Mouse (Mus musculus) liver, embryonic 16.5 days (tissue): ENCODE measurements around the gene Spg21. TPM values are rescaled to one million over a fixed set of nuclear protein-coding genes. Genes with fewer than 3 reads are reported as not detected.

ENCODE experiments used
- ATAC-seq: fragments of 200-750 bp; cut with Nextera tagmentation; 2 replicates; pipeline ENCODE4 v1.8.0; 2017; ENCODE audit warnings: low read depth, mild to moderate bottlenecking, moderate number of reproducible peaks, moderate library complexity
- H3K27ac ChIP-seq: fragments of 300-500 bp; sonication (generic); 2 replicates; pipeline ENCODE4 v1.5.1; 2014; ENCODE audit warnings: mild to moderate bottlenecking, low read length
- H3K27me3 ChIP-seq: fragments of 300-500 bp; sonication (generic); 2 replicates; pipeline ENCODE4 v1.6.1; 2014; ENCODE audit warnings: low read depth, low read length, mixed read lengths; ENCODE audit not compliant: control insufficient read depth, insufficient read depth
- H3K36me3 ChIP-seq: fragments of 300-500 bp; sonication (generic); 2 replicates; pipeline ENCODE4 v1.6.1; 2014; ENCODE audit warnings: mild to moderate bottlenecking; ENCODE audit not compliant: control insufficient read depth, insufficient read depth
- H3K4me1 ChIP-seq: fragments of 300-500 bp; sonication (generic); 2 replicates; pipeline ENCODE4 v1.6.1; 2014; ENCODE audit warnings: low read depth, low read length, mixed read lengths; ENCODE audit not compliant: control insufficient read depth
- H3K4me2 ChIP-seq: fragments of 300-500 bp; sonication (generic); 2 replicates; pipeline ENCODE4 v1.6.1; 2014; ENCODE audit warnings: low read depth, low read length, mixed read lengths
- H3K4me3 ChIP-seq: fragments of 300-500 bp; sonication (generic); 2 replicates; pipeline ENCODE4 v1.5.1; 2014; ENCODE audit warnings: low read depth, mild to moderate bottlenecking, low read length
- H3K9ac ChIP-seq: fragments of 300-500 bp; sonication (generic); 2 replicates; pipeline ENCODE4 v1.6.1; 2014; ENCODE audit warnings: low read depth, low read length
- H3K9me3 ChIP-seq: fragments of 300-500 bp; sonication (generic); replicated peaks from 2 replicates; pipeline ENCODE4 v1.6.1; 2016; ENCODE audit warnings: low read length; ENCODE audit not compliant: control insufficient read depth
- WGBS: fragments of 180-500 bp; shearing (Covaris S2); extraction: QIAGEN DNeasy Blood & Tissue Kit; methylation state at CpG from one replicate; pipeline ENCODE4 v1.1.7; 2014; ENCODE audit not compliant: insufficient replicate concordance; 5-methylcytosine and 5-hydroxymethylcytosine counted together
- polyA plus RNA-seq: library from polyadenylated mRNA; unstranded; fragments of >200 nt; fragmentation: Nextera tagmentation; extraction: Ambion mirVana; gene quantifications from 2 replicates; pipeline ENCODE4 v1.2.1, GENCODE M21; 2015

The Spg21 gene
- polyA plus RNA-seq, 1 experiment from 2014 or later = 26.7 TPM

DNA sequence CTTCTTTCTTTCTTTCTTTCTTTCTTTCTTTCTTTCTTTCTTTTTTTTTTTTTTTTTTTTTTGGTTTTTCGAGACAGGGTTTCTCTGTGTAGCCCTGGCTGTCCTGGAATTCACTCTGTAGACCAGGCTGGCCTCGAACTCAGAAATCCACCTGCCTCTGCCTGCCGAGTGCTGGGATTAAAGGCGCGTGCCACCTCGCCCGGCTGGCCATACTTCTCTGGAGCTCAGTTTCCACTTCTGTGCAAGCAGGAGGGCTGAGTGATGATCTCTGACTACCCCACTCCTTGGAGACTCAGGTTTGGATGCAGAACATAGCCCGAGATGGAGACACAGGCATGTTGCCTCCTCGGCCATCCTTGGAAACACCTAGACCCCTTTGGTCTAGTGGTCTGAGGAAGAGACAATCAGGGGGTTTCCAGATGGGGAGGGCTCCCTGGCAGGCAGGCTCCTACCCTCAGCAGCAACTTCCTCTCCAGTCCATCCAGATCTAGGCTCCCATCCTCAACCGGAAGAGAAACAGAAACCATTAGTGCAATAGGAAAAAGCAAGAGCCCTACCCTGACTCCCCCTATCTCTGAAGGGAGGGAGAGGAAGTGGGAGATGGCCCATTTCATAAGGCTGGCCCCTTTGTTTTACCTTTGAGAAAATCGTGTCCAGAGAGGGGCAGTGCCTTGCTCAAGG, 75.2 kb downstream of the Spg21 start:
- Histone ChIP-seq H3K27ac (peak overlapping the region; percentile 48), H3K27me3 (no peaks in the 10 kb centered on the region), H3K4me1 (peaks cover 14% of the 10 kb centered on the region), H3K36me3 (no peaks in the 10 kb centered on the region), H3K4me2 (no peak overlapping the region), H3K4me3 (no peak overlapping the region), H3K9ac (no peak overlapping the region), H3K9me3 (no peaks in the 10 kb centered on the region)
- no peak for ATAC-seq
- WGBS = 53% methylated on average over 10 of the region's 11 CpGs

GRCm38 (mm10) chr9:65536491-65536890, 75.7 kb downstream of the Spg21 start:
- H3K36me3 ChIP-seq = no peaks in the 10 kb centered on the region
- H3K4me2 ChIP-seq = no peak overlapping the region
- WGBS = 58% methylated on average over 4 of the region's 4 CpGs
- H3K9ac ChIP-seq = no peak overlapping the region
- no peak for ATAC-seq
- H3K27ac ChIP-seq = peak overlapping the region; percentile 21
- H3K4me1 ChIP-seq = peaks cover 19% of the 10 kb centered on the region
- no peaks in the 10 kb centered on the region for H3K9me3 ChIP-seq
- H3K27me3 ChIP-seq = no peaks in the 10 kb centered on the region
- H3K4me3 ChIP-seq = no peak overlapping the region

Other genes with a start within 250 kb of the Spg21 start
- gene Cilp, start 195.8 kb upstream of the Spg21 start, polyA plus RNA-seq = 0.06 and 0.12 TPM in 2 replicates
- gene Clpx, start 166.7 kb upstream of the Spg21 start, polyA plus RNA-seq = 41.6 and 42.2 TPM in 2 replicates
- 1.6 and 1.8 TPM in 2 replicates for gene Pdcd7, start 114.8 kb upstream of the Spg21 start, polyA plus RNA-seq
- gene Ubap1l, start 99.9 kb upstream of the Spg21 start, polyA plus RNA-seq = not detected in 2 replicates
- gene Kbtbd13, start 69.3 kb upstream of the Spg21 start, polyA plus RNA-seq = 0.25 and 0.42 TPM in 2 replicates
- 0.23 and 0.34 TPM in 2 replicates for gene Rasl12, start 62.4 kb upstream of the Spg21 start, polyA plus RNA-seq
- 0.17 TPM in 1 of 2 replicates, not detected in the other for gene Slc51b, start 38.0 kb upstream of the Spg21 start, polyA plus RNA-seq
- gene Mtfmt, start 25.2 kb upstream of the Spg21 start, polyA plus RNA-seq = 5.1 and 6.3 TPM in 2 replicates
- 0.06 TPM in 1 of 2 replicates, not detected in the other for gene Ankdd1a, start 59.2 kb downstream of the Spg21 start, polyA plus RNA-seq
- gene Plekho2, start 119.1 kb downstream of the Spg21 start, polyA plus RNA-seq = 23.1 and 24.5 TPM in 2 replicates
- gene Pif1, start 126.2 kb downstream of the Spg21 start, polyA plus RNA-seq = 9.6 and 10.9 TPM in 2 replicates
- gene Rbpms2, start 168.7 kb downstream of the Spg21 start, polyA plus RNA-seq = 11.9 and 14.6 TPM in 2 replicates
- gene Oaz2, start 207.1 kb downstream of the Spg21 start, polyA plus RNA-seq = 40.7 and 50.9 TPM in 2 replicates